Mouse (Mus musculus) testis, postnatal 14 days (tissue): ENCODE data around the gene Nudt8.
"Not testable (repeated sequence)": the region's sequence is repeated elsewhere in the genome, so short reads cannot be mapped to it uniquely, and the experiment has no call there.

Source experiments
- DNase-seq: peaks from one replicate; pipeline ENCODE4 v3.0.0; 2021; ENCODE audit warnings: low spot score

Nudt8 gene

DNA sequence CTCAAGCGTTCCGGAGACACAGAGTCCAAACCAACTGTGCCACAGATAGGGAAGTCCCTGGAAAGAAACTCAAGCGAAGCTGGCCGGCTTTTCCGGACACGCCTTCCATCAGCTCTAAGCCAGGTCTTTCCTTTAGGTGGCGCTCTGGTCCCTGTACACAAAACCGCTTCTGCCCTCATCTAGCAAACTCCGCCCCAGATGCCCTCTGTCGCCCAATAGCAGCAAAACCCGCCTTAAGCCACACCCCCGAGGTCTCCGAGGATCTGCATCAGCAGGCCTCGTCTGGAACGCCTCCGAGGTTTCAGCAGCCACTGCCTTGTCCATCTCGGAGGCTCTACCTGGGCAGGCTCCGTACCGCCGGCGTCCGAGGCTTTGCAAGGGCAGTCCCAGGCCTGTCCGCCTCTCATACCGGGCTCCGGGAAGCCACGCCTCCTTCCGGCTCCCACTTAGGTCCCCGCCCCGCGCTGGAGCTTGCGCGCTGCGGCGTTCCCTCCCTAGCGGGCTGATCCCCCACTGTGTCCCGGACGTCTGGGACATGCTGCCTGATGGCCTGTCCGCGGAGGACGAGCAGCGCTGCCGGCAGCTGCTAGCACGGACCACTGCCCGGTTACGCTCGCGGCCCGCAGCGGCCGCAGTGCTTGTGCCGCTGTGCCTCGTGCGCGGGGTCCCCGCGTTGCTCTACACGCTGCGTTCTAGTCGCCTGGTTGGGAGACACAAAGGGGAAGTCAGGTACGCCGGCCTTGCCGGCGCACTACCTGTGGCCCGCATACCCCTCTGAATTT, at the start of gene Nudt8, which contains the start of gene Gm49405:
Gene Nudt8, plus strand, starts transcription at position 462 of the 782 bp plus-strand sequence.
Gene Gm49405, plus strand, starts transcription at position 508 of the 782 bp plus-strand sequence.
- DNase-seq: peak; percentile 94

DNA sequence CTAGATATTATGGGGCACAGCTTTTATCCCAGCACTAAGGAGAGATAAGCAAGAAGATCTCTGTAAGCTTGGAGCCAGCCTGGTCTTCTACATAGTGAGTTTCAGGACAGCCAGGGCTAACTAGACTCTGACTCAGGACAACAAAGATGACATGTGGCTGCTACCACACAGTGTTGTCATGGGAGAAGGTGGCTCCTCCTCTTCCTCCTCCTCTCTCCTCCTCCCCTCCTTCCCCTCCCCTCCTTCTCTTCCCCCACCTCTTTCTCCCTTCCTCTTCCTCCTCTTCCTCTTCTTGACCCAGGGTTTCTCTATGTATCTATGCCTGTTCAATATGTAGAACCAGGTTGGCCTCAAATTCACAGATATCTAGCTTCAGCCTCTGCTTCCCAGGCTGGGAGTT, 48.9 kb upstream of the Nudt8 start:
- no peak for DNase-seq

DNA sequence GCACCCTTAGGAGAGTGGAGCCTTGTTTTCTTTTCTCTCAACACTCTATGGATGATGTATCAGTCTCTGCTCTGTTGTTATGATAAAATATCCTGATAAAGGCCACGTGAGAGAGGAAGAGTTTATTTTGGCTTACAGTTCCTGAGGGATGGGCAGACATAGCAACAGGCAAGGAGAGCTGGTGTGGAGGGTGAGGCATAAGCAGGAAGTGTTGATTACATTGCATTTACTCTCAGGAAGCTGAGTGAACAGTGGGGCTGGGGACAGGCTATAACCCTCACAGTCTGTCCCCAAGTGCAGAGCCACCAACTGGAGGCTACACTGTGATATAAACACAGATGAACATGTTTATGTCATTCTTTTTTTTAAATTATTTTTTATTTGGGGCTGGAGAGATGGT, 48.3 kb upstream of the Nudt8 start:
- DNase-seq: no peak

DNA sequence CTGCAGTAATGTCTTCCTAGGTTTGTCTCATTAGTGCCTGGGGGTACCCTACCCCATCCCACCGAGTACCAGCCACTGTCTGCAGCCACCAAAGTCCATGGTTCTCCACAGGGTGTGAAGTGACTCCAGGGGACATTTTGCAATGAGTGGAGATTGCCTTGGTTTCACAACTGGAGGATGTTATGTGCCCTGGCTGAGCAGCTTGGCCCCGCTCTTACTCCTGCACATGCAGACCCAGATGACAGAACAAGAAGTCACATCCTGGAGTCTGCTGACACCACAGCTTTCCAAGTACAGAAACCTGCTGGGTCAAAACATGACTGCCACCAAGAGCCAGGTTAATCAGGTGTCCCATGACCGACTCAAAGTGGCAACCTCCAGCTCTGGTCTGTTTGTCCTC, 45.3 kb upstream of the Nudt8 start:
- DNase-seq: no peak

DNA sequence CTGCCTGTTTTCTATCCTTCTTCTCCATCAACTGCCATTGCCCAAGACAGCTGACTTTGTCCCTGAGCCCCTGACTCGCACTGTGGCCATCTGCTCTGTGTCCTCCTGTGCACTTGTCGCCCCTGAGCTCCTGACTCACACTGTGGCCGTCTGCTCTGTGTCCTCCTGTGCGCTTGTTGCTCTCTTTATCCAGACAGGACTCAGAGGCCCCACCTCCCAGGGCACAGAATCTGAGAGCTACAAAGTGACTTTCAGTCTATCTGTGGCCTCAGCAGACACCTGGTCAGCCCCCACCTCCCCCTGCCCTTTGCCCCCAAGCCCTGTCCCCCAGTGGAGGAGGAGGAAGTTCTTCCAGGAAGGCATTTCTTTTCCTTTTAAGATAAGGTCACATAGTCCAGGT, 44.6 kb upstream of the Nudt8 start:
- no peak for DNase-seq

DNA sequence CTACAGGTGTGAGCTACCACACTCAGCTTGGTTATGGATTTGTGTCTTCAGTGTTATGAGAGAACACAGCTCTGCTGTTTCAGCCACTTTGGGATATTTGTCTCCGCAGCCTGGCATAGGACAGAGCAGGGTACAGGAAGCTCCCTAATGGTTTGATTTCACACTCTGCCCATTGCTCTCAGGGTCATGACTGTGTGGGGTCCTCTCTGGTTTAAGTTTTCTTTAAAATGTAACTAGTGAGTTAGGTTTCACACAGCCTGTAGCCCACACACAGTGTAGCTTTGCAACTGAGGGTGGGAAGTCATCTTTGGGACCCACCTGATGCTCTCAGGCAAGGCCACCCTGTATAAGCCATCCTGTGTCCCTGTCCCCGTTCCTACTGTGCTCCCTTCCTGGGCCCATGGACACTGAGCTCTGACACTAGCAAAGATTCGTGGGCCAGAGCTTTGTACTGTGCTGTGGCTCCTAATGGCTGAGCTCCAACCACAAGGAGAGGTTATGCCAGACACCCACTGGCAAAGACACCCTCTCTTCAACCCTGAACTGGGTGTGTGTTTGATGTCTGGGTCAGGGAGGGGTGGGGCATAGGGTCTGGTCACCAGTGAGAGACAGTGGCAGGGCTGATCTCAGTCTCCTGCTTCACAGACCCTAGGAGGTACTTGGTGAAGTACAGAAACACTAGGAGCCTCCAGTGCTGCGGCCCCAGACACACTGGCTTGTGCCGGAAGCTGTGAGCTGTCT, 42.9 kb upstream of the Nudt8 start:
- not testable (repeated sequence) for DNase-seq

DNA sequence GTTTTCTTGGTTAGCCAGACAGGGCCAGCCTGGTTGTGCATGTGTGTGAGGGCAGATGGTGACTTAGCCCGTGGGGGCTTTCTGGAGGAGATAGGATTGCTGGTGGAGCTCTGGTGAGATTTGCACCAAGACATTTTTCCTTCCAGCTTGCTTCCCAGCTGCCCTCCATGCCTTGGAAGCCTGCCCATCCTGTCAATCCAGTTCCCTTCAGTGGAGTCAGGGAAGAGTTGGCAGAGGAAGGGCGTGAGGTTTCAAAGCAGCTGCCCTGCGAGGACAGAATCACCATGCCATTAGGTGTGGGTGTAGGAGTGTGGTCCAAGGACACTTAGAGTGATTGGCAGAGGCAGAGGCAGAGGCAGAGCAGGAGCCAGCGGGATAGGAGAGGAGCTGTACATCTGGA, 41.9 kb upstream of the Nudt8 start, which contains the start of gene Aldh3b3:
Gene Aldh3b3, plus strand, starts transcription at position 176 of the 400 bp plus-strand sequence.
- DNase-seq: no peak

DNA sequence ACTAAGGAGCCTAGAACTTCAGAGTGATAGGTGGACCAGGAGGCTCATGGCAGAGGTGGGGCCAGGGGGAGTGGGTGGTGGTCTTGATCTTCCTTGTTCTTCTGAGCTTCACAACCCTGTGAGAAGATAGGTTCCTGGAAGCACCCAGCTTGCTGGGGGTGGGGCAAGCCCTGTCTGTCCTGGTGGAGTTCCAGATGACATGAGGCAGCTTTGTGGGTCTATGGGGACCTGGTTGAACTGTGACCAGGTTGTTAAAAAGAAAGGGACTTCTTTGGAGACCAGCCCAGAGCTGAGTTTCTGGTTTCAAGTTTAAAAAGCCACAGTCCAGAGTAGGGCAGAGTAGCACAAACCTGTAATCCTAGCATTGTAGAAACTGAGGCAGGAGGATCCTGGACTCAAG, 41.4 kb upstream of the Nudt8 start:
- DNase-seq: no peak

DNA sequence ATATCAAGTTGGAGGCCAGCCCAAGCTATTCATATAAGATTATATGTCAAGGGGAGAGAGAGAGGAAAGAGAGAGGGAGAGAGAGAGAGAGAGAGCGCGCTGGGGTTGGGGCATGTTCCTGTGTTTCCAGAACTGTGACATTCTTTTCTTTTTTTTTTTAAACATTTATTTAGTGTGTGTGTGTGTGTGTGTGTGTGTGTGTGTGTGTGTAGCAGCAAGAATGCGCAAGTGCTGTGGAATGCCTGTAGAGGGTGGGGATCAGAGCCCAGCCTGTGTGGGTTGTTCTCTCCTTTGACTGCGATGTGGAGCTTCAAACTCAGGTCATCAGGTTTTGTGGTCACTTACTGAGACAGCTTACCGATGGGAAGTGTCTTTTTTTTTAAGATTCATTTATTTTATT, 40.2 kb upstream of the Nudt8 start:
- no peak for DNase-seq

DNA sequence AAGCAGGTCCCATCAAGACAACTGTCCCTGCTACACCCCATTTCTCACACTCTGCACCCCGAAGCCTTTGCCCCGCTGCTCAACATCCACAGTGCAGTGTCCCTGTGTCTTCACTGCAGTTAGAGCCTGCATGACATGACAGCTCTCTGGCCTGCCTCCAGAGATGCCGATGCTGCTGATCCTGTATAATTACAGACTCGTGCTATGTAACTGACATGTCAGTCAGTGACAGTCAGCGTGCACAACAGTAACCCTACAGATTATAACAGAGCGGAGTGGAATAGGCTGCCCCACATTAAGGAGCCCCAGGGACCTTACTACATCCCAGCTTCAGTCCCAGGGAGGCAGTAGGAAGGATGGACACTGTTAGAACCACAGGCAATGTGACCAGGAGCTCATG, 38.6 kb upstream of the Nudt8 start:
- DNase-seq: not testable (repeated sequence)

DNA sequence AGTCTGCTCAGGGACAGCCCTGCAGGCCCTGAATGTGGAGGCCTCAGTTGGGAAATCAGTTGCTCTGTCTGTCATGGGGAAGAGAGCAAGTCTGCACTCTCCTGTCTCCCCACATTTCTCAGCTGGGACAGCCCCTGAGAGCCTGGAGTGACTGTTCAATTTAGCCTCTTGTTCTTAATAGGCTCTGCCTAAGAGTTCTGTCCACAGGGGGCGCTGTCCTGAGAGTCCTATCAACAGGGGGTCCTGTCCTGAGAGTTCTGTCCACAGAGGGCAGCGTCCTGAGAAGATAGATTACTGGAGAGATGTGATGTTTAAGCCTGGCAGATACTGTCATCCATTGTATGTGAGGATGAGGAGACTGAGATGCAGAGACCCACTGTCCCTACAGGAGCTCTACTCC, 37.9 kb upstream of the Nudt8 start:
- no peak for DNase-seq

DNA sequence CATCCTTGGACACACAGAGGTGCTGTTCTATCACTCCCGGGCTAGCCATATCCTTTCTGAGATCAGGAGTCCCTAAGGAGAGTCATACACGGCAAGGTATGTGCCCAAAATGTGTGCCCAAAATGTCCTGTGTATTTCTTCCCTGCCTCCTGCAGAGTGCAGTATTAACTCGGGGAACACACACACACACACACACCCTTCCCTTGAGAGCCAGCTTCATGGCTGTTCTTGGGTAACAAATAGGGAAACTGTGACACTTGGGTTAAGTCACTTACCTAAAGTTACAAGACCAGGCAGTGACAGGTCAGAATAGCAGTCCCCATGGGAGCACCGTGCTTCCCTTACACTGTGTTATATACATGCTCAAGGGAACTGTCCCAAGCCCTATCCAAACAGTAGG, 36.4 kb upstream of the Nudt8 start:
- no peak for DNase-seq

DNA sequence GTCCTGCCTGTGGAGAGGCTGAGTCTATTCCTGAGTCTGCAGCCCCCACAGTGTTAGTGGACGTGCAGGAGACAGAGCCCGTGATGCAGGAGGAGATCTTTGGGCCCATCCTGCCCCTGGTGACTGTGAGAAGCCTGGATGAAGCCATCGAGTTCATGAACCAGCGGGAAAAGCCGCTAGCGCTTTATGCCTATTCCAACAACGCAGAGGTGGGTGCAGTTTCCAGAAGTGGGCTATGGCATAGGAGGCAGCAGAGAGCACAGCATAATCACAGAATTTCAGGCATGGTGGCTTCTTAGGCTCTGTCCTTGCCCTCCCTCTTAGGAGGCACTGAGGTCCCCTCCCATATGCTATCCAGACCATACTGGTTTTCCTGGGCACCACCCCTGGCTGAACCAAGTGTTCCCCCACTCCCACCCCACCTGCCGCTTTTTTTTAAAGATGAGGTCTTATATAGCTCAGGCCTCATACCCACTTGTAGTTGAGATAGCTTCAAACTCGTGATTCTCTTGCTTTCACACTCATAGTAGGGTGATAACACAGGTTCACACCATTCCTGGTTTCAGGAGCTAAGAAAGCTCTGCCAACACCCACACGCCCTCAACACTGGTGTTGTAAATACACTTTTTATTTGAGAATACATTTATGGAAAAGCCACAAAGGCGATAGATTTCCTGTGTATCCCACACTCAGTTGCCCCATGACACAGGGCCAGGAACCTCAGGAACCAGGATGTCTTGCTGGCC, 33.9 kb upstream of the Nudt8 start:
- DNase-seq: no peak

DNA sequence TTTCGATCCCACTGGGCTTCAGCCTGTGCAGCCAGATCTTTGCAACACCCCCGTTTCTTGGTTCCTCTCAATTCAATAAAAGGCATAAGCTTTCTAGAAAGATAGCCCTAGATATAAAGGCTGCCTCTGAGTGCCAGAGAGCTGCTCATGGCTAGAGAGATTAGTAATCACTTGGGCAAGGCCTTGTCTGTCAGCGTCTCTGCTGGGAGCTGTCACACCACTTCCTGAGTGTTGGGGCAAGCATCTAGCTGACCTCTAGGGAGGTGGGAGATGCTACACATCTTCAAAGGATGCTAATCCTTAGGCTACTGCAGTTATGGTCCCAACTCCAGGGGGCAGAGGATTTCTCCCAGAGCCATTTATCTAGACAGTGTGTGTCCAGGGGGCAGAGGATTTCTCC, 33.1 kb upstream of the Nudt8 start:
- DNase-seq: no peak

DNA sequence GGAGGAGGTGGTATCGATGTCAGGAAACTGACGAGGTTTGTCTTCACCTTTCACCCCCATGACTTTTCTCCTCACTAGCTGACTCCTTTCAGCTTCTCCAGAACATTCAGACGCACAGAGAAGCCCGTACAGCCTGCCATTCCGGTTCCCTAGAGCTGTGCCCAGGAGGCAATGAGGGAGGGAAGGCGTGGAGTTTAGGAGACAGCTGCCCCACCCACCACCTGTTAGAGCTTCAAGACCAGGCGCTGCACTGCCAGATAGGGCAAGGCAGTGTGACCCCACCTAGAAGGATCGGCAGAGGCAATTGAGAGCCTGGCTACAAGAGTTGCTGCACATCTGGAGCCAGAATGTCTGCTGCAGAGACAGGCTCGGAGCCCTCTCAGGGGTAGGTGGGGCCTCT, 28.2 kb upstream of the Nudt8 start, which contains the start of gene Aldh3b2:
Gene Aldh3b2, plus strand, starts transcription at position 100 of the 400 bp plus-strand sequence.
- no peak for DNase-seq

DNA sequence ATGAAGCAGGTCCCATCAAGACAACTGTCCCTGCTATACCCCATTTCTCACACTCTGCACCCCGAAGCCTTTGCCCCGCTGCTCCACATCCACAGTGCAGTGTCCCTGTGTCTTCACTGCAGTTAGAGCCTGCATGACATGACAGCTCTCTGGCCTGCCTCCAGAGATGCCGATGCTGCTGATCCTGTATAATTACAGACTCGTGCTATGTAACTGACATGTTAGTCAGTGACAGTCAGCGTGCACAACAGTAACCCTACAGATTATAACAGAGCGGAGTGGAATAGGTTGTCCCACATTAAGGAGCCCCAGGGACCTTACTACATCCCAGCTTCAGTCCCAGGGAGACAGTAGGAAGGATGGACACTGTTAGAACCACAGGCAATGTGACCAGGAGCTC, 25.8 kb upstream of the Nudt8 start:
- not testable (repeated sequence) for DNase-seq

DNA sequence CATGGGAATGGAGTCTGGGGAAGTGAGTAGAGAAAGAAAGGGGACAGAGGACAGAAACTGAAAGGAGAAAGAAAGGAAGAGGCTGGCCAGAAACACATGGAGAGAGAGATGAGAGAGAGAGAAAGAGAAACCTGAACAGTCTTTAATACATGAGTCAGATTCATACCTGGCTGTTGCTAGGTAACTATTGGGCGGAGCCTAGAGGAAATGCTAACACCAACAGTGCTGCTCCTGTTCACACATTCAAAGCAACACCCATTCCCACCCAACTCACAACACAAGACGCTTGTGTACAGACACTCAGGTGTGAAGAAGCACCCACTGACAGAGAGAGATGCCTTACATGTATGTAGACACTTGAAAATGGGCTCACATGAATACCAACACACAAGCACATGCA, 24.5 kb upstream of the Nudt8 start:
- DNase-seq: no peak

DNA sequence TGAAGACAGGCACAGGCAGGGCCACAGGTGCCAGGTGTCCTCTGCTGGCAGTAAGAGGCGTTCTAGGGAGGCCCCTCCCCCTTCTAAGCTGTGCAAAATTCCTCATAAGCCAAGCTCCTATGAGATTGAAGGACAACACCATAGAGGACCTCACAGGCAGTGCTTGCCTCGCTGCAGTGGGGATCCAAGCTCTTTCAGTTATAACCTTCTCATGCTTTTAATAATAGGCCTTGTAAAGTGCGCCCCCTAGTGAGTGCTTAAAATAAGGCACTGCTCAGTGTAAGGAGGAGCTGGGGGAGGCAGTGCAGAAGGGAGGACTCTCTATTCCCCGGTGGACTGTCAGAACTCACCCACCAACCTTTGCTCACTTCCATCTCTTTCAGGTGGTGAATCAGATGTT, 20.1 kb upstream of the Nudt8 start:
- peak; percentile 68 for DNase-seq

DNA sequence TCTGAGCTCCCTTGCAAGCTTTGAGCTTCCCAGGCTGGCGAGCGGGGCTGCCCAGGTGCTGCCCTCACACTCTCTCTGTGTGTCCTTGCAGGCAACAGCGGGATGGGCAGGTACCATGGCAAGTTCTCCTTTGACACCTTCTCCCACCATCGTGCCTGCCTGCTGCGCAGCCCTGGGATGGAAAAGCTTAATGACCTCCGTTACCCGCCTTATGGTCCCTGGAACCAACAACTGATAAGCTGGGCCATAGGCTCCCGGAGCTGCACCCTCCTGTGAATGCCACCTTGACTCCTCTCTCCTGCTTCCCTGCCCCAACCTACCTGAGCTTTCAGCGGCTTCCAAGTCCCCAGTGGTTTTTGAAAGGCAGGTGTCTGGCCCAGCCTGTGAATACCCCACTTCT, 19.5 kb upstream of the Nudt8 start:
- DNase-seq: no peak

DNA sequence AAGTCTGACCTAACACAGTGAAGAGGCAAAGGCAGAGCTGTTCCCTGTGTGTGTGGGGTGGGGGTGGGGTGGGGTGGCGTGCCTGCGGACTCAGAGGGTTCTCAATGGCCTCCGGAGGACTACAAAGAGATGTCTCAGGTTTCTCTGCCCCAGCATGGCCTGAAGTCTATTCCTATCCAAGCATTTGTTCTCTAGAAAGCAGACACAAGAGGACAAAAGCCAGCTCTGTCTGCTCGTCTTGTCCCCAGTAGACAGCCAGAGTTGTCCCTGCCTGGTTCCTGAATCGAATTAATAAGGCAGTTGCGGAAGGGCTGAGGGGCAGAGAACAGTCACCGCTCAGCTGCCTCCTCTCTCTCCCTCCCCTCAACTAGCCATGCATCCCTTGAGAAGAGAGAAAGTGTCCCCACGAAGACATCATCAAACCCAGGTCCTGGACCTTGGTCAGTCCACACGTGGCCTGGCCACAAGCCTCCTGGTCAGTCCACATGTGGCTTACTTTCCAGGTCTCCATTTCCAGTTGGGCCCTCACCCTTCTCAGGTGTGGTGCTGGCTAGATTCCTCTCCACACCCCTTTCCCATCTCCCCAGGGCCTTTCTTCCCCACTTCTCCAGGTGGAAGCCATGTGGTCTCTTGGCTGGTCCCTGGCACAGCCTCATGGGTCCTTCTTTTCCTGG, 16.7 kb upstream of the Nudt8 start:
- DNase-seq: no peak

DNA sequence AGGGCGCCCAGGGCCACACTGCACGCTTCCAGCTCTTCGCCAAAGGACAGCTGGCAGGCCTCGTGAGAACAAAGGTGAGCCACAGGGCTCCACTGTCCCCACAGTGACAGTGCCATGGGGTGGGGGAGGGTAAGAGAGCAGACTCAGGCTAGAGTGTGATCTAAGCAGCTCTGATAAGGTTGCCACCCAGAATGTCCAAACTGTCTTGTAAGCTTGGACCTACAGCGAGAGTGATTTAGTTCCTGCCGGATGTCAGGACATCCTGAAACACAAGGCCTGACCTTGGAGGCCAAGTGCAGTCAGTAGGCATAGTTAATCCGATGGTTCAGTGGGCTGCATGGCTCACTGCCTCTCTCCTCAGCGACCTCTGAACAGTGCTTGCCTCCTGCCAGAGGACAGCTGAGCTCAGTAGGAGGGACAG, 15.1 kb upstream of the Nudt8 start:
- DNase-seq: no peak

DNA sequence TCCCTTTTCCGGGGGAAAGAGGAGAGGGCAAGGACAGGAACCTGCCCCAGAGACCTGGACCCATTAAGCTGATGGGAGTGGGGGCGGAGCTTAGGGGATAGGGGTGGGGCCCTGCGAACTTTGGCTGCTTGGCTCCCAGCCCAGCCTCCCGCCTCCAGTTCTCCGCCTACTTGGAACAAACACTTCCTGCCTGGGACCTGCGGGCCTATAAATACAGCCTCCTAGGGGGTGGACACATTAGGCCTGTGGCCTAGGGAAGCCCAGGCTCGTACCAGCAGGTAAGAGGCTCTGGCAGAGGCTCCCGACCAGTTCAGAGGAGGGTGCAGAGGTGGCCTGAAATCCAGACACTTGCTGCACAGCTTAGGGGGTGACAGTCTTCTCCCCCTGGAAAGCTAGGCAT, 14.0 kb upstream of the Nudt8 start, which contains the start of gene Acy3:
Gene Acy3, plus strand, starts transcription at position 237 of the 400 bp plus-strand sequence.
- DNase-seq: peak; percentile 75
